Mouse (Mus musculus): ENCODE results near the gene Orai2. TPM values are rescaled to one million over a fixed set of nuclear protein-coding genes. Genes with fewer than 3 reads are reported as not detected.
A peak's percentile ranks its signal among the peaks of the same experiment; 100 is the strongest.

Gene Orai2
- total and polyA plus RNA-seq, 3 experiments: 0.76 to 5.5 (median 1.6) TPM

GRCm38 (mm10) chr5:136171363-136172341 is 1.1 kb upstream of the Orai2 start:
- no peak overlapping the region for H3K27ac ChIP-seq
- 30% methylated on average over 17 of the region's 17 CpGs for WGBS
- H3K4me3 ChIP-seq: no peak overlapping the region
- no peaks in the 10 kb centered on the region for H3K79me2 ChIP-seq (replicated peaks; ENCODE audit: control insufficient read depth, insufficient read depth, low read length)
- no peak overlapping the region for H3K9ac ChIP-seq (ENCODE audit: low read depth, low read length)
- no peak for TF ChIP-seq POLR2A (IDR thresholded peaks at IDR 0.05; ENCODE audit: insufficient read depth, low read depth, low read length)
- TF ChIP-seq EP300 (IDR thresholded peaks at IDR 0.05; ENCODE audit: insufficient read depth, low read depth, low read length): no peak
- TF ChIP-seq CTCF (IDR thresholded peaks at IDR 0.05): no peak
- H3K4me1 ChIP-seq (ENCODE audit: control insufficient read depth, insufficient read depth, low read length): peaks cover 5% of the 10 kb centered on the region
- no peaks in the 10 kb centered on the region for H3K36me3 ChIP-seq (ENCODE audit: control insufficient read depth, insufficient read depth, low read length)
- intact Hi-C loops (cut with DNase I): loop anchor here (2.0 kb wide), 1 partner anchor 35 kb away; the partner anchor contains the start of genes Alkbh4 and Lrwd1
- no peak for DNase-seq
- no peaks in the 10 kb centered on the region for H3K27me3 ChIP-seq (ENCODE audit: control insufficient read depth, insufficient read depth, low read length)

GRCm38 (mm10) chr5:136169626-136170511 is 644 bp downstream of the Orai2 start:
- H3K27me3 ChIP-seq (ENCODE audit: control insufficient read depth, insufficient read depth, low read length): no peaks in the 10 kb centered on the region
- H3K4me1 ChIP-seq (ENCODE audit: control insufficient read depth, insufficient read depth, low read length): peaks cover 5% of the 10 kb centered on the region
- intact Hi-C loops (cut with DNase I): loop anchor here (2.0 kb wide), 1 partner anchor 33 kb away; the partner anchor contains the start of genes Alkbh4 and Lrwd1
- peak in 1 of 2 experiments; percentile 52 for DNase-seq
- H3K27ac ChIP-seq: no peak overlapping the region; the same call in 1 of the 2 replicates
- H3K9ac ChIP-seq (ENCODE audit: low read depth, low read length): peak overlapping the region; percentile 72
- H3K4me3 ChIP-seq: peak overlapping the region; percentile 60
- H3K36me3 ChIP-seq (ENCODE audit: control insufficient read depth, insufficient read depth, low read length): no peaks in the 10 kb centered on the region
- no peaks in the 10 kb centered on the region for H3K79me2 ChIP-seq (replicated peaks; ENCODE audit: control insufficient read depth, insufficient read depth, low read length)
- WGBS: 13% methylated on average over 15 of the region's 15 CpGs
- no peak for TF ChIP-seq POLR2A (IDR thresholded peaks at IDR 0.05; ENCODE audit: insufficient read depth, low read depth, low read length)
- TF ChIP-seq CTCF (IDR thresholded peaks at IDR 0.05): no peak
- TF ChIP-seq EP300 (IDR thresholded peaks at IDR 0.05; ENCODE audit: insufficient read depth, low read depth, low read length): no peak

GRCm38 (mm10) chr5:136168071-136168470 is 2.4 kb downstream of the Orai2 start:
- Histone ChIP-seq H3K79me2 (replicated peaks; ENCODE audit: control insufficient read depth, insufficient read depth, low read length) (no peaks in the 10 kb centered on the region), H3K27me3 (ENCODE audit: control insufficient read depth, insufficient read depth, low read length) (no peaks in the 10 kb centered on the region), H3K36me3 (ENCODE audit: control insufficient read depth, insufficient read depth, low read length) (no peaks in the 10 kb centered on the region), H3K4me1 (ENCODE audit: control insufficient read depth, insufficient read depth, low read length) (peaks cover 5% of the 10 kb centered on the region), H3K9ac (ENCODE audit: low read depth, low read length) (no peak overlapping the region), H3K27ac (no peak overlapping the region), H3K4me3 (no peak overlapping the region)
- WGBS: 96% methylated on average over 3 of the region's 3 CpGs
- intact Hi-C loops (cut with DNase I): no loop called here
- no peak for DNase-seq
- TF ChIP-seq CTCF (IDR thresholded peaks at IDR 0.05): peak; percentile 42
- no peak for TF ChIP-seq EP300 (IDR thresholded peaks at IDR 0.05; ENCODE audit: insufficient read depth, low read depth, low read length)
- no peak for TF ChIP-seq POLR2A (IDR thresholded peaks at IDR 0.05; ENCODE audit: insufficient read depth, low read depth, low read length)

- intact Hi-C loops (cut with DNase I): no loop called here
Measured at GRCm38 (mm10) chr5:136167296-136167695, 3.2 kb downstream of the Orai2 start.

GRCm38 (mm10) chr5:136165246-136165645 is 5.3 kb downstream of the Orai2 start:
- H3K79me2 ChIP-seq (replicated peaks; ENCODE audit: control insufficient read depth, insufficient read depth, low read length): no peaks in the 10 kb centered on the region
- WGBS: 71% methylated on average over 8 of the region's 8 CpGs
- intact Hi-C loops (cut with DNase I): no loop called here
- peaks cover 2% of the 10 kb centered on the region; the same call in 1 of the 2 replicates for H3K4me1 ChIP-seq (ENCODE audit: control insufficient read depth, insufficient read depth, low read length)
- no peak for DNase-seq
- no peak overlapping the region for H3K9ac ChIP-seq (ENCODE audit: low read depth, low read length)
- H3K27ac ChIP-seq: no peak overlapping the region
- TF ChIP-seq CTCF (IDR thresholded peaks at IDR 0.05): no peak
- no peak for TF ChIP-seq POLR2A (IDR thresholded peaks at IDR 0.05; ENCODE audit: insufficient read depth, low read depth, low read length)
- no peak for TF ChIP-seq EP300 (IDR thresholded peaks at IDR 0.05; ENCODE audit: insufficient read depth, low read depth, low read length)
- H3K36me3 ChIP-seq (ENCODE audit: control insufficient read depth, insufficient read depth, low read length): no peaks in the 10 kb centered on the region
- H3K27me3 ChIP-seq (ENCODE audit: control insufficient read depth, insufficient read depth, low read length): no peaks in the 10 kb centered on the region
- no peak overlapping the region for H3K4me3 ChIP-seq

More at GRCm38 (mm10) chr5:136167296-136167695, 3.2 kb downstream of the Orai2 start:
- DNase-seq: no peak
- 93% methylated on average over 4 of the region's 4 CpGs for WGBS
- no peak for TF ChIP-seq POLR2A (IDR thresholded peaks at IDR 0.05; ENCODE audit: insufficient read depth, low read depth, low read length)
- TF ChIP-seq CTCF (IDR thresholded peaks at IDR 0.05): no peak
- no peak for TF ChIP-seq EP300 (IDR thresholded peaks at IDR 0.05; ENCODE audit: insufficient read depth, low read depth, low read length)
- no peaks in the 10 kb centered on the region for H3K79me2 ChIP-seq (replicated peaks; ENCODE audit: control insufficient read depth, insufficient read depth, low read length)
- H3K9ac ChIP-seq (ENCODE audit: low read depth, low read length): no peak overlapping the region
- H3K36me3 ChIP-seq (ENCODE audit: control insufficient read depth, insufficient read depth, low read length): no peaks in the 10 kb centered on the region
- H3K4me3 ChIP-seq: no peak overlapping the region
- H3K27me3 ChIP-seq (ENCODE audit: control insufficient read depth, insufficient read depth, low read length): no peaks in the 10 kb centered on the region
- H3K4me1 ChIP-seq (ENCODE audit: control insufficient read depth, insufficient read depth, low read length): peaks cover 5% of the 10 kb centered on the region
- no peak overlapping the region for H3K27ac ChIP-seq

Measured in heart, adult 2 months (tissue).